Mouse (Mus musculus) right cerebral cortex, postnatal 10 days (tissue): ENCODE data around the gene Otub1.

Experiments used
- DNase-seq, 2 experiments: peaks; one replicate each; pipeline ENCODE4 v3.0.0; 2021; ENCODE audit warnings: low spot score in 2 of 2

Gene Otub1

DNA sequence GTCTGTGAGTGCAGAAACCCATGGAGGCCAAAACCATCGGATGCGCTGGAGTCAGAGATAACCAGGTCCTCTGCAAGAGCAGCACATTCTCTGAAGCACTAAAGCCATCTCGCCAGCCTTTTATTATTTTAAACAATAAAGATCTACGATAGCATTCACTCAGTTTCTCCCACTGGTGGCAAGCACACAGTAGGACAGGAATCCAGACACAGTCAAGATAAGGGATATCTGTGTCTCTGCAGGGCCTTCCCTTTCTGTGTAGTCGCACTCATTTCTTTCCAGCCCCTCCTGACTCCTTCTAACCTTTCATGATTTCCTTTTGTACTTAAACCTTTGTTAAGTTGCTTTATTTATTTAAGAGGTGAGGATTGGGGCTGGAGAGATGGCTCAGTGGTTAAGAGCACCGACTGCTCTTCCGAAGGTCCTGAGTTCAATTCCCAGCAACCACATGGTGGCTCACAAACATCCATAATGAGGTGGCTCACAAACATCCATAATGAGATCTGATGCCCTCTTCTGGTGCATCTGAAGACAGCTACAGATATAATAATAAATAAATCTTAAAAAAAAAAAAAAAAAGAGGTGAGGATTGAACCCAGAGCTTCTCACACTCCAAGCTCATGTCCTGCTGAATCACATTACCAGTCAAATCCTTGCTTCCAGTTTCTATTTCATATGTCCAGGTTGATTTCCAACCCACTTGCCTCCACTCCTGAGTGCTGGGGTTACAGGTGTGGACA, 4.0 kb upstream of the Otub1 start:
- DNase-seq: no peak

DNA sequence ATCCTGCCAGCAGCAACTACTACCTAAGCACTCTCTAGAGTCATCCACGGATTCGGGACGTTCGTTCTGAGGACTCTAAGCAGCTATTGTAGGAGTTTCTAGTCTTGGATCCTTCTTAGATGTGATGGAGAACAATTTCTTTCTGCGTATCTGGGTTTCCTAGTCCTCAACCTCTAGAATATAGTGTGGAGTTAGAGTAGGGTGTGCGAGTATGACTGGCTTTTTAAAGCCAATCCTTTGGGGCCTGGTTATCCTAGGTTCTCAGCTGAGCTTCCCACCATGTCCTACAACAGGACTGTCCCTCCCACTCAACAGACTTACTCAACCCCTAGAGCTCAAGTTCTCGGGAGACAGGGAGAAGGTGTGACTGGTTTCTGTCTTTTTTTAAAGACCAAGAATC, 790 bp downstream of the Otub1 start:
- no peak for DNase-seq

DNA sequence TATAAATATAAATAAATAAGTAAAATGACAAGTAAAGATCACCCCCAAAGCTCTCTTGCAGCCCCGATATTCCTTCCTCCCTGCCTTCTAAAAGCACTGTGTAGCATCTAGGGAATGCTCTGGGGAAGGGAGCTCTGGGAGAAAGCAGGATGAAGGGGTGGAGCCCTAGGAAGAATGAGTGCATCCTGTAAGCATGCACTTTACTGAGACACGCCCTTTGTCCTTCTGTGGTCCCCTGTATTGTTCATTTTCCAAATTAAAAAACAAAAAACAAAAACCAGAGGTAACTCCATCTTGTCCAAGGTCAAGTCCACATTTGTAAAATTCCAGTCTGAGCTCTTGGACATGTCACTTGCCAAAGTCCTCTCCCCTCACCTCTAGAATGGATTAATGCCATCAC, 1.2 kb downstream of the Otub1 start:
- DNase-seq: no peak

DNA sequence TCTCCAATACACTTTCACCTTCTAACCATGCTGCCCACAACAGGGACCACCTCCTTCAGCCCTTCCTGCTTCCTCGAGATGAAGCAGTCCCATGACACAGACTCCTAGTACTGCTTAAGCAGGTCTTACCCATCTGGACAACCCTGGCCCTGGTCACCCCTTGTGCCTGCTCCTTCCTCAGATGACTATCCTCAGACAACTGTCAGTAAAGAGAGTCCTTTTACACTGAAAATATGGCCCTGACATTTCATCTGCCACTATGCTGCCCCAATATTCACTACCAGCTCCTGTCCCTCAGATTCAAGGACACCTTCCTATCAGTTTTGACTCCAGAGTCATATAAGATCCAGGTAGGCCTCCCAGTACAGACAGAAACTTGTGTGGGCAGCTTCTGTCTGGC, 5.7 kb downstream of the Otub1 start:
- no peak for DNase-seq

DNA sequence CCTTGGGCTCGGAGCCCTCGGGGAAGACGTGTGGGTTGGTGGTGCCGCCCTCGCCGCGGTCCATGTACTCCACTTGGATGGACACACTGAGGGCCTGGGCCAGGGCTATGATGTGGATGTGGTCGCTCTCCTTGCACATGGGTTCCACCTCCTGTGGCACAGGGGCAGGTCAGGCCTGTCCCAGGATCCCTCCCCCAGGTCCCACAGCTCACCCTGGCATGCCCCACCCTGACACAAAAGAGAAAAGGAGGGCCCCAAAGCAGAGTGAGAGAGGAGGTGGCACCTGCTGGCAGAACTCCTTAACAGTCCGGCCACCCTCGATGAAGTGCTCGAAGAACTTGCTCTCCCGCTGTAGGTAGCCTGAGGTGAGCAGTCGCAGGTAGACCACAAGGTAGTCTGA, 7.0 kb downstream of the Otub1 start:
- no peak for DNase-seq

DNA sequence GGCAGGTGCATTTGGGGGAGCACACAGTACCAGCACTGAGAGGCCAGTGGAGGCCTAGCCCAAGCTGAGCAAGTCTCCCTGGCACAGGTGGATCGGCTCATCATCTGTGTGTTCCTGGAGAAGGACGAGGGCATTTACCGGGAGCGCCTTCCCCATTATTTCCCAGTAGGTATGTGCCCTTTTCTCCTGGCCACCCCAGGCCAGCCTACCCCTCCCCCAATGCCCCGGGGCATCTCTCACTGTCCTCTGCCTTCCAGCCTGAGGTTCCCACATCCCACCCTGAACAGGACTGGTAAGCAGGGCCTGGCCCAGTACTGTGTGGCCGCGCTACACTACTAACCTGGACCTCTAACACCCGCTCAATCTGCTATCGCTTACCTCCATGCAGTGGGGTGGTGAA, 8.7 kb downstream of the Otub1 start:
- DNase-seq: no peak

DNA sequence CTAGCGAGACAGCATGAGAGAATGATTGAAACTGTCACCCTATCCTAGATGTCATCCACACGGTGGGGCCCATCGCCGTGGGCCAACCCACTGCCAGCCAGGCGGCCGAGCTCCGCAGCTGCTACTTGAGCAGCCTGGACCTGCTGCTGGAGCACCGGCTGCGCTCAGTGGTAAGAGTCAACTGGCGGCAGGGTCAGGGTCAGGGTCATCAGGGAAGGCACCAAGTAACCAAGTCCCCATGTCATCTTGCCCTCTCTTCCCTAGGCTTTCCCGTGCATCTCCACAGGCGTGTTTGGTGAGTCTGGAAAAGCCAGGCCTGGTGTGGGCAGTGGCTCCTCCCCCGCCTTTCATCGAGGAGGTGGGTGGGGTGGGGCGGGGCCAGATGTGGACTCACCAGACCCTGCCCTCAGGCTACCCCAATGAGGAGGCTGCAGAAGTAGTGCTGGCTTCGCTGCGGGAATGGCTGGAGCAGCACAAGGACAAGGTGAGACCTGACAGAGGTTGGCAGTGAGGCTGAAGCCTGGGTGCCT, 9.3 kb downstream of the Otub1 start:
- DNase-seq: no peak

DNA sequence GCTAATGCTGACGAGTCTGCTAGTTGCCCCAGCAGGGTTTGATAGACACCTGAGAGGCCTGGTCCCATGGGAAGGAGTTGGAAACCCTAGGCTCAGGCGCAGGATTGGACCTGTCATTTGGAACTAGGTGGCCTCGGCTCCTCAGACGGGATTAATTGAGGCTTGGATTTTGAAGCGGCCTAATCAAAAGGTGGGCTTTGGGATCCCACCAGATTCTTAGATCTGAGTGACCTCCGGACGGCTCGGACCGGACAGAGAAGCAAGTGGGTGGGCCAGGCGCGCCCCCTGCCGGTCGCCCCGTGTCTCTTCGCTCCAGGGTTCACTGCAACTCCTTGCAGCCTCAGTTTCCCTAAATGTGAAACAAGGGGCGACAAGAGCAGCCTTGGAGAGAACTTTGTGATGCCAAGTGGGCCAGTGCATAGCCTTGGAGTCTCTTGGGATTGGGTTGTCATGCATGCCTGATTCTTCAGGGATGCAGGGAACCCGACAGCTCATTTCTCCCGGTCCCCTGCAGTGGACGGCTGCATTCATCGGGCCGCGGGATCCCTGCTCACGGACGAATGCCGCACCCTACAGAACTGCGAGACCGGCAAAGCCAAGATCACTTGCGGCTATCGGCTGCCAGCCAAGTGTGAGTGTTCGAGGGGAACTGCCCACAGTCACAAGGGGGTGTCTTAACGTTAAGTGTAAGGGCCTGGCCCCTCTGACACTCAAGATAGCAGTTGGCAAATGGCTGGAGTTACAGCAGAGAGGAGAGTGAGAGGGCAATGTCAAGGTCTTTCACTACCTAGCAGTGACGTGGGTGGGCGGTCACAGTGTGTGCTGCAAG, 10.0 kb downstream of the Otub1 start:
- DNase-seq: peak; percentile 55 to 65

DNA sequence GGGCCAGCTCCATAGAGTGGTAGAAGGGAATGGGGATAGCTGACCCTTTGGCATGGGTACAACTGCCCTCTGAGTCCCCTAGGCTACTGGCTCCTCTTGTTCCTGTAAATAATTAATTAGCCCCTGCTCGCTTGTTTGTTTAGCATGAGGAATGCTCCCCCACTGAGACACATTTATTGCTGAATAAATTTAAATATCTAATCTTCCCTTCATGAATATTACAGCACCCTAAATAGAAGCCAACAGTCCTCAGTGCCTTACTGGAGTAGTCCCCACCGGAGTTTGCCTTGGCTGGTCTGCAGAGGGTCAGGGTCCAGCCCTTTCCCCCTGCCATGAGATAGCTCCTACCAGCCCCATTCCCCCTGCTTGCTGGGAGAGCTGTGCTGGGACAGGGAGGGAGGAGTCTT, 13.6 kb downstream of the Otub1 start:
- DNase-seq: no peak

DNA sequence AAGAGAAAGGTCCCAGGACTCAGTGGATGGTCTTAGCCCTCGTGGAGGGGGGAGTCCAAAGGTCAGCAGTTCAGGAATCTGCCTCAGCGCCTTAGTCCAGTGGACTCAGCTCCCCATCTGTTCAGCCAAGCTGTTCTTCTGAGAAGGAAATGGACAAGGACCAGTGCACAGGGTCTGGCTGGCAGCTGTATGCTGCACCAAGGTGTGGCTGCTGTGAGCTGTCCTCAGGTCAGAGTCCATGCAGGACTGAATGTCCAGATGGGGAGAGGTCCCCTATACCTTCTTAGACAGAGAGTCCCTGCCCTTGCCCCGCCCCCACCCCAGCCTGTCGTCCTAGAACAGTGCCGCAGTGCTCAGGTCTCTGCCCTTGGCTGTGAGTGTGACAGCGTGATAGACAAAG, 14.5 kb downstream of the Otub1 start:
- no peak for DNase-seq

DNA sequence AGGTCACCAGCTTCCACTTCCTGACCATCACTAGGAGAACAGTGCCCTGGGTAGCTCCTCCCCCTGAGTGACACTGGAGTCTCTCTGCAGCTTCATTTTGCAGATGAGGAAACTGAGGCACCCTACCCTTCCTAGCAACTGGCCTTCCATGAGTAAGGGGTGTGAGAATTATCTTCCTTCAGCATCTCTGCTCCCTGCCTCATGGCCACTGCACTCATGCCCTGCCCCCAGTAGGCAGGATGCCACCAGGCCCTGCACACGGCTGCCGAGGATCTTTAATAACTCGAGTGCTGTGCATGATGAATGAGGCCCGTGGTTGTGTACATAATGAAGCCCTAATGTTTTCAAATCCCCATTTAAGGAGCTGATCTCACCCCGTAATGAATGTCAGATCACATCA, 15.1 kb downstream of the Otub1 start:
- DNase-seq: no peak

DNA sequence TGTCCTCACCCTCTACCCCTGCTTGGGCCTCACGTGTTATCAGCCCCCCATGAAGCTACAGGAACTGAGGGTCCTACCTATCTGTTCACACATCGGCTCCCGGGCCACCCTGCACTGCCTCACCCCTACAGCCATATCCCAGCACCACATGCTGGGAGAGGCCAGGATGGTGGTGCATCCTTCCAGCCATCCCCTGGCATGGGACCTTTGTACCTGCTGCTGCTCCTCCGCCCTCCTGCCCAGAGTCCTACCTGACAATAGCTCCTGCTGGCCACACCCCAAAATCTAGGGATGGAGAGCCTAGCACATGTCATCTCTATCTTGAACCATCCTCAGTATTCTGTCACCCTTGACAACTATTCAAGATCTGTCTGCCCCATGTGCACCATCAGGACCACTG, 17.1 kb downstream of the Otub1 start:
- DNase-seq: no peak

DNA sequence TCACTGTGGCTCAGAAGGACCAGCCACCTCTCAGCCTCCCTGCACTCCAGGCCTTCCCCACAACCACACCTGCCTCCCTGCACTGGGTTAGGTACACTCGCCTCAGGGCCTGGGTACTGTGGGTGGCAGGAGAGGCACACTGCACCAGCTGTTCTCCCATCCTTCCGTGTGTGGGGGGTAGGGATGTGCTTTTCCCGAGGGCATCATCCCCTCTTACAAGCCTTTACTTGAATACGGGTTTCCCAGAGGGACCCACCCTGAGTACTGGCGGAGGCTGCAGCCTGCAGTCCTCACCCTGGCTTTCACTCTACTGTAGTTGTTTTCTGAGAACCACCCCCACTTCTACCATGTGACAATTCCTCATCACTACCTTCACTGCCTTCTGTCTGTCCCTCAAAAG, 19.0 kb downstream of the Otub1 start:
- DNase-seq: no peak

DNA sequence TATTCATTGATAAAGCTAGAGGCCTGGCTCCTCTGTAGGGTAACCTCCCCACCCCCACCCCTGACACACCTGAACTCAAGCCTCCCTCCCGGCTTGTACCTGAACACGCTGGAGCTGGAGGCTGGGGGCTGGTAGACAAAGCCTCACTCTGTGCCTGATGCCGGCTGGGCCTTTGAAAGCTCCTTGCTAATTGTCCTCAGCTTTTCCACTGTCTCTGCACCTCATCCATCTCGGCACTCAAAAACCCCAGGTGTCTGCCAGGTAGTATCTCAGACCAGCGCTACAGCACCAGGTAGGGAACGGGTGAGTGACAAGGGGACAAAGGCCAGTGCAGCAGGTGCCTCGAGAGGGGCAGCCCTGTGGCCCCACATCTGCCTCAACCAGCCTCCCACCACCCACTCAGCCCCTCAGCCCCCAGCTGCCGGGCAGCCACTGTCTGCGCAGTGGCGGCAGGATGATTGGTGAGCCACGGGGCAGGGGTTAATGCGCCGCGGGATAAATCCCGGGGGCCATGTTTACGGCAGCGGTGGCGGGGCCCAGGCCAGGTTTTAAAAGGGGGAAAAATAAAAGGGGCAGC, 20.3 kb downstream of the Otub1 start:
- no peak for DNase-seq

DNA sequence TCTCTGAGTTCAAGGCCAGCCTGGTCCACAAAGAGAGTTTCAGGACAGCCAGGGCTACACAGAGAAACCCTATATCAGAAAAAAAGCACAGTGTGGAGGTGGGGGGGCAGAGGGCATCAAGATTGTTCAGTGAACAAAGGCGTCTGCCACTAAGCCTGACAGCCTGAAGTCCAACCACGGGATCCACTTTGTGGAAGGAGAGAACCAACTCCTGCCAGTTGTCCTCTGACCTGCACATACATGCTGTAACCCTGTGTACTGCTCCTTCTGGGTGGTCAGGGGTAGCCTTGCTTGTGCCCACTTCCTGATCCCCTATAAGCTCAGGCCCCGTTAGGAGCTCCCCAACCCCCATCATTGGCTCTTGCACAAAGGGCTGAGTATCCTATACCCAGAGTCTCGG, 21.1 kb downstream of the Otub1 start:
- DNase-seq: no peak

DNA sequence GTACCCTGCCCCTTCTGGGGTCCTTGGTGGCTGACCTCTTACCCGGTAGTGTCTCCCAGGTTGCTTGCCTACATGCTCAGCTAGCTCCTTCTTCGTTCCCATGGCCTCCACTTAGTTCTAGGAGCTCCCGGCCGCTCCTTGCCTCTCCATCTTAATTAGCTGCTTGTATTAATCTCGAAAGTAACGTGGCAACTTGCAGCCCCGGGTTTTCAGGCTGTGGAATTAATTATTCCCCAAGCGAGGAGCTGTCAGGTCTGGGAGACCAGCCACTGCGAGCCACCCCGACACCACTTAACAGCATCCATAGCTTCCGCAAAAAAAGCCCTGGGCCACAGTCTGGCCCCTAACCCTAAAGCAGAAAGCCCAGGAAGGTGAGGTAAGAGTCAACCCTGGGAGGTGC, 22.7 kb downstream of the Otub1 start:
- DNase-seq: no peak

DNA sequence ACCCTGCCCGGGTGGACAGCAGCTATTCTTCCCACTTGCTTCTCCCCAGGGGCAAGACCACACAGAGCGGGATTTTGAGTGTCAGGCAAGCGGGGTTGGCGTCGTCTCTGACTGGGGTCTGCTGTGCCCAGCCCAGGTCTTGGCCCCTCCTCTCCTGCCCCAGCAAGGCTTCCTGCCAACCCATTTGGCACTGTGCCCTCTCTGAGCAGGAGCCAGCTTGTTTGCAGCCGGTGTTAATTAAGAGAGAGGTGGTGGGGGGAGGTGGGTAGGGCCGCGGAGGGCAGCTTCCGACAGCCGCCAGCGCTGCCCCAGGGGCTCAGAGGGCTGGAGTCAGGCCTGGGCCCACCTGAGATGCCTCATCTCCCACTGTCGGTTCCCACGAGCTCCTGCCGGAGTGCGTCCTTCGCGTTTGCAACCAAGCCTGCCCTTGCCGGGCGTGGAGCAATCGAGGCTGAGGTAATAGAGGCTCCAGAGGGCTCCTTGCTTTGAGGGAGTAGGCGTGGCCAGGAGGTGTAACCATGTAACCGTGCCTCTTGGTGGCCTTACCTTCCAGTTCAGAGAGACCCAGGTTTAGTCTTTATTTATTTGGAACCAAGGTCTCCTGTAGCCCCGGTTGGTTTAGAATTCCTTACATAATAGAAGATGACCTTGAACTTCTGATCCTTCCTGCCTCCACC, 23.7 kb downstream of the Otub1 start:
- DNase-seq: peak; percentile 89 to 91

DNA sequence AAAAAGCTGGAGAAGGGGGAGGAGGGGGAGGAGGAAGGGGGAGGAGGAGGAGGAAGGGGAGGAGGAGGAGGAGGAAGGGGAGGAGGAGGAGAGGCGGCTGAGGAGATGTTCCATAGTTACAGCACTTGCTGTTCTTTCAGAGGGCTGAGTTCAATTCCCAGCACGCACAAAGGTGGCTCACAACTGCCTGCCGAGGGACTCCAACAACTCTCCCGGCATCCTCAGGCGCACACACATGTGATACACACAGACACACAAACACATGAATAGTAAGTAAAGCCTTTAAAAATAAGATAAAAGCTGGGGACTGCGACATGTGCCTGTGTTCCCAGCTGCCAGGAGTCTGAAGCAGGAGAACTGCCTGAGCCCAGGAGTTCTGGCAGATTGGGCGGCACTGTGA, 24.6 kb downstream of the Otub1 start:
- no peak for DNase-seq

DNA sequence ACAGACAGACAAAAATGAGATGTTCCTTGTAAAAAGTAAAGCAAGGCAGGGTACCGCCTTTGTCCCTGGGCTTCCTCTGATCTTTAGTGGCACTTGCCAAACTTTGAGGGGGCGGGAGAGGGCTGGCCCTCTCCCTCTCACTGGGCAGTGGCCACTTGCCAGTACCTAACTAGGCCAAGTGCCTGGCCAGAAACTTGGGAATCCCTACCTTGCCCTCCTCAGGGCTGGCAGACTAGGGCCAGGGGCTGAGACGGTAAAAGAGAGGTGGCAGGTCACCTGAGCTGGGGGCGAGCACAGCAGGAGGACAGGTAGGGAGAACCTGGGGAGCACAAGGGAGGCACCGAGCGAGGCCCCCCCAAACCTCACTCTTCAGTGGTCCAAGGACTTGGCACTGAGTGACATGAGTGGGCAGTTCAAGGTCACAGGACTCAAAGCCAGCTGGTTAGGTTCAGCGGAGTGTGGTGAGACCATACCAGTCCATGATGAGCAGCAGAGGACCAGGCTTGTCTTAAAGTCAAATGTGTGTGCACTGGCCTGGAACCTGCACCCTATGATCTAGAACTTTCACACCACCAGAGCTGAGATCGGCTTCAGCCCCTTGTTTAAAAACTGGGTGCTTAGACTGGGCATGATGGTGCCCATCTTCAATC, 25.2 kb downstream of the Otub1 start:
- peak; percentile 69 to 76 for DNase-seq

DNA sequence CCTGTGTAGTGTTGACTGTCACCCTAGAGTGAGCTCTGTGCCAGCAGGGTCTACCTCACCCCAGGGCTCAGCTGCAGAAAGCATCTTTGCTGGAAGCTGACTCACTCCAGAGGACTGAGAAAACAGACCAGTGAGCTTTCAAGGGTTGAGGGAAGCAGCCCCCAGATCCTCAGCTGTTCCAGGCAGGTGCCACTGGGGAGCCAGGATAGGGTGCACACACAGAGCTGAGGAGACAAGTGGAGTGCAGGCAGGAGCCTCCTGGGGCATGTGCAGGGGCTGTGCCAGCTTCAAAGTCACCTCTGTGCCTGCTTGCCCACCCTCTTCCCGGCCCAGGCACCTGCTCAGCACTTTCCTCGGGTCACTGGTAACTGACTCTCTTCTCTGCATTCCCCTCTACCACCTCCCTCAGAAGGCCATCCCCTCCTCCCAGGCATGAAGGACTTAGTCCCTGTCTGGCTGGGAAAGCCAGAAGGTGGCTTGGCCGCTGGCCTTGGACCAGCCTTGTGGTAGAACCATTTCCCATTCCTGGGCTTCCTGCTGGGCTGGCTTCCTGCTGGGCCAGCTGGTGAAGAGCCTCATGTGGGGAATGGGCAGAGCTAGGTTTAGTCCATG, 27.2 kb downstream of the Otub1 start:
- DNase-seq: no peak

DNA sequence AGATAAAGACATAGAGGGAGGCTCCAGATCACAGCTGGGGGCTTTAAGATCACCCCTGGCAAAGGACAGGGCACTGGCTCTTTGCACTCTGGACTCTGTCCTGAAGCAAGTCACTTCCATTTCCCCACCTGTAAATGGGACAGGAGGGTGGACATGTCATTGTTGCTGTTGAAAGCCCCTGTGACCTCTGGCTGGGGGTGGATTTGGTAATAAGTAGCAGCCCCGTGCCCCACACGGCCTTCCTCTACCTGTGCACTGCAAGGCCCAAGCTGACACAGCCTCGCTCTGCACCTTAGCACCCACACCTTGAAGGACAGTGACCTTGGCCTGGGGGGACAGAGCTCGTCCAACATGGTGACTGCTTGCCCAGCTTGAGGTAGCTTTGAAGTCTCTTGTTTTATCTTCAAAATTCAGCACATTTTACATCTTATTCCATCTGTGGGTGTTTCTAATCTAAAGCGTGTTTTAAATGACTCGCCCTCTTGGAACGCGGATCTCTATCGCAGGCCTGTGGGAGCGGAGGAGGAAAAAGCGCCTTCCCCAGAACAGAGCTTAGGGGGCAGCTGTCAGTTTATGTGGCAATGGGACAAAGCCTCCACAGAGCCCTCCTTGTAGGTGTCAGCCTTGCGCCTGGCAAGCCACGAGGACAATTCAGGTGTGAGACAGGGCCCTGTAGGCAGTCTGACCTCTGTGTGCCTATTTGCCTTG, 28.2 kb downstream of the Otub1 start:
- no peak for DNase-seq
